Mouse (Mus musculus) bone marrow, adult 2 months (tissue): ENCODE measurements around the gene Card19.

Experiments used
- CTCF ChIP-seq: fragments of 200-500 bp; IDR thresholded peaks from 2 replicates; pipeline ENCODE4 v1.5.1; 2011; ENCODE audit warnings: low read length, control low read depth; ENCODE audit not compliant: control insufficient read depth, insufficient read depth
- POLR2A ChIP-seq: fragments of 200-500 bp; IDR thresholded peaks from 2 replicates; pipeline ENCODE4 v1.6.1; 2011; ENCODE audit warnings: low read depth, mild to moderate bottlenecking, control low read depth, low read length, borderline replicate concordance; ENCODE audit not compliant: control insufficient read depth

DNA sequence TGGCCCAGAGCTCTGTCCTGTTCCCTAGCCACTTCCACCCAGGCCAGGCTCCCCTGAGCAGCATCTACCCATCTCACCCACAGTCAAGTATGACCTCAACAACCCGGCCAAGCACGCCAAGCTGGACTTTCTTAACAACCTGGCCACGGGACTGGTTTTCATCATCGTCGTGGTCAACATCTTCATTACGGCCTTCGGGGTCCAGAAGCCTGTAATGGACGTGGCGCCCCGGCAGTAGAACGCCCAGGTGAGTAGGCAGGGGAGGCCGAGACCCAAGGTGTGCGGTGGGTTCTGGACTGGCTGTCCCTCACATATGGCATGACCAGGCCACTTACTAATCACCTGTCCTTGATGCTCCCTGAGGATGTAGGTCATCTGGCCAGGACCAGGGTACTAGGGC lies 21.0 kb downstream of the Card19 start:
- no peak for TF ChIP-seq CTCF
- TF ChIP-seq POLR2A: no peak
